Mouse (Mus musculus) ES-Bruce4 (cell line): ENCODE measurements at regions not wholly inside any gene's neighbourhood (a gene's known extent, or its start where the extent isn't known, plus 50 kb on each side); places are given as distances from the start of the nearest gene placed in this dataset.

Experiments used
- H3K27ac ChIP-seq: 2 replicates; pipeline ENCODE4 v1.5.1; 2012; ENCODE audit warnings: low read length, inconsistent platforms; ENCODE audit not compliant: insufficient read depth
- H3K27me3 ChIP-seq: 2 replicates; pipeline ENCODE4 v1.6.1; 2012; ENCODE audit warnings: mild to moderate bottlenecking, low read length, inconsistent platforms; ENCODE audit not compliant: control insufficient read depth, poor library complexity, insufficient read depth, severe bottlenecking
- H3K36me3 ChIP-seq: 2 replicates; pipeline ENCODE4 v1.6.1; 2012; ENCODE audit warnings: inconsistent platforms, mild to moderate bottlenecking, low read length, moderate library complexity; ENCODE audit not compliant: control insufficient read depth, poor library complexity, insufficient read depth, severe bottlenecking
- H3K4me1 ChIP-seq: one replicate; pipeline ENCODE4 v1.8.1; 2011; ENCODE audit warnings: low read length; ENCODE audit not compliant: control insufficient read depth, insufficient read depth
- H3K4me3 ChIP-seq: 2 replicates; pipeline ENCODE4 v1.5.1; 2011; ENCODE audit warnings: low read depth, mild to moderate bottlenecking, low read length
- H3K9ac ChIP-seq: 2 replicates; pipeline ENCODE4 v1.6.1; 2012; ENCODE audit warnings: low read depth, mild to moderate bottlenecking, inconsistent platforms; ENCODE audit not compliant: poor library complexity, severe bottlenecking
- H3K9me3 ChIP-seq: replicated peaks from 2 replicates; pipeline ENCODE4 v1.6.1; 2012; ENCODE audit warnings: mild to moderate bottlenecking, low read length, inconsistent platforms; ENCODE audit not compliant: control insufficient read depth, poor library complexity, insufficient read depth, severe bottlenecking
- CTCF ChIP-seq: IDR thresholded peaks from one replicate; pipeline ENCODE4 v1.8.1; 2011; ENCODE audit warnings: low read depth, low read length
- EP300 ChIP-seq: IDR thresholded peaks from 2 replicates; pipeline ENCODE4 v1.6.1; 2011; ENCODE audit warnings: low read depth, low read length; ENCODE audit not compliant: insufficient read depth
- POLR2A ChIP-seq: IDR thresholded peaks from one replicate; pipeline ENCODE4 v1.8.1; 2011; ENCODE audit warnings: low read length; ENCODE audit not compliant: insufficient read depth

DNA sequence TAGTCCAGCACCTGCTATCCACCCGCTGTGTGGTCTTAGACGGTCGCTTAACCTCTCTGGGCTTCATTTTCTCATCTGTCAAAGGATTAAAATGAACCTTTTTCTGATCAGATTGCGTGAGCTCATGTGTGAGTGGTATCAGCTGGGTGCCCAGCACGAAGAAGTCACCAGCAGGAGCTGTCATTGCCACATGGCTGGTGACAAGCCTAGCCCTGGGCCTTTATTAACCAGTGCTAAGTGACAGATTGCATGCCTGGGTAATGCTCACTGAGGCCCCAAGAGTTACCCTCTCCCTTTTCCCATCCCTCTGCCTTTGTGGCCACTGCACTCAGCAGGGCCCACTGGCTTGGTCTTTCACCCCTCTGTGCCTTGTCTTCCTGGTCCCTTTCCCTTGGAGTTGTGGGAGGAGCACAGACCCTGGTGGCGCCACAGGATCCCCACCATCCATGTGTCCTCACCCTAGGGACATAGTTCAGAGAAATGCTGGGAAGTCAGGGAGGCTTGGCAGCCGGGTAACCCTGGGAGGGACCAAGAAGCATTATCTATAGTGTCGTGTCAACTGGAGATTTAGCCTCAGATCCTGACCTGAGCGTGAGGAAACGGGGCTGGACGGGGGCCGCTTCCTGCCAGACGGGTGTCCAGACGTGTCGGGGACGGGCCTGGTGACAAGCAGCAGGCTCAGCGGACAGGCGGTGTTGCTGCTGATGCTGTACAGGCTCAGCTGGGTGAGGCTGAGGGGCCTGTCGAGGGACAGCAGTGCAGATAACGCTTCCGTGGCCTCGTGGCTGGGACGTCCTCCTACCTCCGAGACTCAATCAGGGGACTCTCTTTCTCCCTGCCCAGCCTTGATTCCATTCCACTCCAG, 132.6 kb upstream of the Gsc start:
- TF ChIP-seq CTCF (no peak), EP300 (no peak), POLR2A (no peak)
- H3K9me3 ChIP-seq = no peaks in the 10 kb centered on the region
- H3K27me3 ChIP-seq = no peaks in the 10 kb centered on the region
- no peak overlapping the region for H3K9ac ChIP-seq
- H3K27ac ChIP-seq = no peak overlapping the region
- H3K36me3 ChIP-seq = no peaks in the 10 kb centered on the region
- H3K4me3 ChIP-seq = no peak overlapping the region
- H3K4me1 ChIP-seq = no peaks in the 10 kb centered on the region

DNA sequence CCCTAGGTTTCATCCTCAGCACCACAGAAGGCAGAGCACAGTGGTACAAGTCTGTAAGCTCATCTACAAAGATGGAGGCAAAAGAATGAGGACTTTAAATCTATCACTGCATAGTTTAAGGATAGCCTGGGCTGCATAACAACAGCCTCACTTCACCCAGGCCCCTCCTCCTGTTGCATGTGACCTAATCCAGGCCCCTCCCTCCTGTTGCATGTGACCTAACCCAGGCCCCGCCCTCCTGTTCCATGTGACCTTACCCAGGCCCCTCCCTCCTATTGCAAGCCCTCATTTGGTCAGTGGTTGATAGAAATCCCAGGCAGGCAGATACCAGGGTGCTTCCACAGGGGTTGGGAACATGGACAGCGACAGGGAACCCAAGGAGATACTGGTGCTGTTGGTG, 124.9 kb upstream of the Gsc start:
- H3K4me1 ChIP-seq = no peaks in the 10 kb centered on the region
- H3K27ac ChIP-seq = no peak overlapping the region
- no peaks in the 10 kb centered on the region for H3K27me3 ChIP-seq
- H3K9me3 ChIP-seq = no peaks in the 10 kb centered on the region
- H3K4me3 ChIP-seq = no peak overlapping the region
- no peaks in the 10 kb centered on the region for H3K36me3 ChIP-seq
- TF ChIP-seq POLR2A = no peak
- no peak for TF ChIP-seq CTCF
- TF ChIP-seq EP300 = no peak
- H3K9ac ChIP-seq = no peak overlapping the region

DNA sequence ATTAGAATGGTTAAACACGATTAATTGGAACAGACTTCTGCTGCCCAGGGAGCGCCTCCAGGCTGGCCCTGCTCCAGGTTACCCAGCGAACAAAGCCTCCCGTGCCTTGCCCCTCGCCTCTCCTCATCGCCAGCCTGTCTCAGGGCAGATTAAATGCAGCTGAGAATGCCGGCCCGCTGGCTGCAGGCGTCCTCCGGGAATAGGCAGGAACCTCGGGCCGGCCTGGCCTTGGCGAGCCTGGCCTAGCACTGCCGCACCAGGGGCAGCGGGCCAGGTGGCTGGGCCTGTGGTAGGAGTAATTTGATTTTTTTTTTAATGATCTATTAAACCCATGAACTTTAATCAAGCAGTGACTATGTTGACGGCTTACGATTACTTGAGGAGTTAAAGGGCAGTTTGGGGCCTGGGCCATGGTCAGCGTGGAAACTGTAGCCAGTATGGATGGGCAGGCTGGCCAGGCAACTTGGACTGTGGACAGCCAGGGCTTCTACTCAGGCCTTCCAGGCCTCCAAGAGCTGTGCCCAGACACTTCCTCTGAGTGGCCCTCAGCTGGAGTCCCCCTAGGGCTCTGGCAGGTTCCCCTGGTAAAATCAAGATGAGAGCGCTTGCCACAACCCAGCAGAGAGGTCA, 120.5 kb upstream of the Gsc start:
- TF ChIP-seq POLR2A = no peak
- TF ChIP-seq EP300 = no peak
- TF ChIP-seq CTCF = no peak
- Histone ChIP-seq H3K9ac (no peak overlapping the region), H3K27ac (no peak overlapping the region), H3K36me3 (no peaks in the 10 kb centered on the region), H3K9me3 (no peaks in the 10 kb centered on the region), H3K4me1 (no peaks in the 10 kb centered on the region), H3K4me3 (no peak overlapping the region), H3K27me3 (no peaks in the 10 kb centered on the region)

DNA sequence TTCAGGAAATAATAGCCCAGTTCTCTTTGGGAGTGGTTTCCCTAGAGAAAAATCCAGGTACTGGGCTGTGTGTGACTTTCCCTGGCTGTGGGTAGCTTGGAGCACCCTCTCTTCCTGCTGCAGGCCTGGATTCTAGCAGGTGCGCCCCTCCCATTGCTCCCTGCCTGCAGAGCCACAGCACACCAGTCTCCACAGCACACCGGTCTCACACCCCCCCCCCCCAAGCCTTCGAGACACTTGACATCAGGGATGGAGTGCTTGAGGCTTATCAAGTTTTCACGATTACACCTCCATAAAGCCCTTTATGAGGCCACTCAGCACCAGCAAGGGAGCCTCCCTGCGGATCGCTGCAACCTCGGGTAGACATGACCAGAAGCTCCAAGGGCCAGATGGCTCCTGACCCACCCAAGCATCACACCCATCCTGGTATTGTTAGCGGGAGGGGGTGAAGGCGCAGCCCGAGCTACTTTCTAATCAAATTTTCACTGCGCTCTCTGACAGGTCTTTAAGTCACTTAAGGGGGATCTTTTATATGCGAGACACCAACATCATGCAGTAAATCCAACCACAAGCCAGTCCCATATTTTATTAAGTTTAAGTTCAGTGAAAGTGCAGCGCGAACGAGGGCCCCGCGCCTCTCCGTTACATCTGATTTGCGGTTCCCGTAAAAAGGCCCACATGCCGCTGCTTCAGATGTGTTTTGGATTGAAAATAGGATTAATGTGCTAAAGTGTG, 119.8 kb upstream of the Gsc start:
- no peak for TF ChIP-seq POLR2A
- TF ChIP-seq EP300 = no peak
- TF ChIP-seq CTCF = no peak
- no peaks in the 10 kb centered on the region for H3K4me1 ChIP-seq
- no peaks in the 10 kb centered on the region for H3K36me3 ChIP-seq
- H3K27me3 ChIP-seq = no peaks in the 10 kb centered on the region
- no peak overlapping the region for H3K9ac ChIP-seq
- no peak overlapping the region for H3K4me3 ChIP-seq
- no peaks in the 10 kb centered on the region for H3K9me3 ChIP-seq
- no peak overlapping the region for H3K27ac ChIP-seq

DNA sequence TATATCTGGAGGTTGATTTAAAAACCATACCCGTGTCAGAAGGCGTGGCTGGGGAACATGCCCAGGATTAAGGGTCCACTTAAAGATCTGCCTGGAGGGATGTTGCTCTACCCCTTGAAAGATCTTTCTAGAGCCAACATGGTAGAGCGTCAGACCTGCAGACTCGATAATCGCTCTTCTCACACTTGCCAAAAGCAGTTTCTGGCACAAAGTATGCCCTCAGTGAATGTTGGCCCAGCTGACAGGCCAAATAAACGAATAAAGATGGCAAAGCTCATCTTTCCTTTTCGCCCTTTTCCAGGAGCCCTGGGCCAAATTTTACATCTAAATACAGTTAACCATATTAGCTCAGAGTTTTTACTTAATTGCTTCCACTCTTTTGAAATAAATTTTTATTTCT, 118.4 kb upstream of the Gsc start:
- H3K4me3 ChIP-seq = no peak overlapping the region
- H3K27ac ChIP-seq = no peak overlapping the region
- no peaks in the 10 kb centered on the region for H3K9me3 ChIP-seq
- no peak for TF ChIP-seq EP300
- TF ChIP-seq CTCF = no peak
- no peak for TF ChIP-seq POLR2A
- no peaks in the 10 kb centered on the region for H3K27me3 ChIP-seq
- no peaks in the 10 kb centered on the region for H3K4me1 ChIP-seq
- no peak overlapping the region for H3K9ac ChIP-seq
- no peaks in the 10 kb centered on the region for H3K36me3 ChIP-seq
